Mouse (Mus musculus): ENCODE measurements around the gene Vps25.

DNA sequence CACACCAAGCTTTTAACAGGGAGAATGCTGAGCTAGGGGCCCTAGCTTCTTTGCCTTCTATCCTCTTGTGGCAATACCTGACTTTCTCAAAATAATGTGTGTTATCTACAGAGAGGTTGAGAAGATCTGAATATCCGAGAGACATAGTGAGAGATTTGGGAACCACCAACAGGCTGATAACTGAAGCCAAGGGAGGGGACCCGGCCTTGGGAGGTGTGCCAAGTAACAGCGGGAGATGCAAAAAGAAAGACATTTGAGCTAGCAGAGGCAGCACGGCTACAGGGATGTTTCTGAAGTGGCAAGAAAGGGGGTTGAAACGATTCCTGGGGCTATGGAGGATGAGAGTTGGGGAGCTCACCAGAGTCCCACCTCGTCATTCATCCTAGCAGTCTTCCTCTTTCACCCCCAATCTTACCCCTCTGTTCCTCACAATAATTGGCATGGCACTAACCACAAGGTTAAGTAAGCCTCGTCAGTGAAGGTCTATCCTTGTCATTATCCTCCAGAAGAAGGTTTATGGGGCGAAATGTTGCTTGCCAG, 24.1 kb upstream of the Vps25 start:
- TF ChIP-seq CTCF (IDR thresholded peaks at IDR 0.05; ENCODE audit: low read depth, low read length) = no peak
- no peak for TF ChIP-seq TAL1 (conservative IDR thresholded peaks at IDR 0.05; ENCODE audit: low read depth, low read length)
- no peak for TF ChIP-seq GATA1 (IDR thresholded peaks at IDR 0.05; ENCODE audit: borderline replicate concordance, low read length)
